Mouse (Mus musculus) erythroblast, embryonic 14.5 days (primary cell): ENCODE results near the gene Iltifb. TPM values are rescaled to one million over a fixed set of nuclear protein-coding genes. Genes with fewer than 3 reads are reported as not detected.
"Not testable (repeated sequence)": the region's sequence is repeated elsewhere in the genome, so short reads cannot be mapped to it uniquely, and the experiment has no call there.

Experiments
- H3K27me3 ChIP-seq: 2 replicates; pipeline ENCODE4 v1.6.1; 2012; ENCODE audit warnings: inconsistent platforms; ENCODE audit not compliant: control insufficient read depth
- H3K36me3 ChIP-seq: 2 replicates; pipeline ENCODE4 v1.6.1; 2012; ENCODE audit warnings: mild to moderate bottlenecking, inconsistent platforms; ENCODE audit not compliant: control insufficient read depth
- H3K4me1 ChIP-seq: 2 replicates; pipeline ENCODE4 v1.6.1; 2012; ENCODE audit warnings: inconsistent platforms; ENCODE audit not compliant: control insufficient read depth
- H3K4me3 ChIP-seq: replicated peaks from 2 replicates; pipeline ENCODE3; 2012; ENCODE audit warnings: moderate library complexity, mild to moderate bottlenecking, inconsistent platforms
- H3K9me3 ChIP-seq: 2 replicates; pipeline ENCODE4 v1.6.1; 2012; ENCODE audit warnings: low read length, inconsistent platforms, mixed read lengths; ENCODE audit not compliant: control insufficient read depth
- GATA1 ChIP-seq: IDR thresholded peaks from 2 replicates; pipeline ENCODE4 v1.6.1; 2012; ENCODE audit warnings: low read length, inconsistent platforms, mixed read lengths
- TAL1 ChIP-seq: IDR thresholded peaks from 3 replicates; pipeline ENCODE4 v1.6.1; 2012; ENCODE audit warnings: low read length, inconsistent platforms, mixed read lengths
- polyA plus RNA-seq: library from polyadenylated mRNA; stranded (reverse); fragments of >175 nt; gene quantifications from 2 replicates; pipeline ENCODE4 v1.2.3, GENCODE M21; 2012

Iltifb gene
- polyA plus RNA-seq = not detected in 2 replicates

DNA sequence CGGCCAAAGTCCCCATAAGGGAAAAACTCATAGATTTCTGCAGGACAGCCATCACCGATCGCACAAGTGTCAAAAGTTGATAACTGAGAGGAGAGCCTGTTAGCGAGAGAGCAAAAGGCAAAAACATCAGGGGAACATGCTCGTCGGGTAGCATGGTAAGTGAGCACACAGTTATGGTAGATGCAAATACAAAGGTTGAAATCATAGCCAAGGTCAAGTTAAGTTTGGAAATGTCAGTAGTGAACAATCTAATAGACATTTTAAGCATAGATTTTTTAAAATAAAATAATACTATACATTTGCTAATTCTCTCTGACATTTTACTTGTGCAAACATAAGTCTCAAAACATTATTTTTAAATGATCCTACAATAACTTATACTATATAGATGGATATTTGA is at the start of gene Iltifb:
Gene Iltifb (minus strand): TSS at position 101 of the 400 bp plus-strand sequence.
- Histone ChIP-seq H3K27me3 (no peaks in the 10 kb centered on the region), H3K36me3 (no peaks in the 10 kb centered on the region), H3K4me3 (no peak within 1 kb of the TSS), H3K4me1 (no peaks in the 10 kb centered on the region), H3K9me3 (no peaks in the 10 kb centered on the region)
- TF ChIP-seq GATA1 = no peak
- no peak for TF ChIP-seq TAL1

DNA sequence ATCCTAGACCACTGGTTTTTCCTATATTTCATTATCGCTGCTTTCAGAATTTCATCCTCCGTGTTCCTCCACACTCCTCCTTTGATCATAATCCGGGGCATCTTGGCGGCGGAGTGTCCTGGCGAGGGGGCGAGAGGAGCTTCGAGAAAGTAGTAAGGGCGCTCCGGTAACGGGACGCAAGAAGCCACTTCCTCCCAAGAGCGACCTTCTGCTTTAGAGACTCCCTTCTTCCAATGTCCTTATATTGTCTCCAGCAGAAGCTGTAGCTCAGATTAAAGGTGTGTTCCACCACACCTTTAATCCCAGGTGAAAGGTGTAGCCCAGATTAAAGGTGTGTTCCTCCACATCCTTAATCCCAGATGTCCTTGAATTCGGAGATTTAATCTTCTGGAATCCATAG is 48.3 kb upstream of the Iltifb start, which contains the start of gene Gm9046:
Gene Gm9046 (minus strand): TSS at position 101 of the 400 bp plus-strand sequence.
- H3K36me3 ChIP-seq, H3K4me3 ChIP-seq, H3K9me3 ChIP-seq, H3K27me3 ChIP-seq, H3K4me1 ChIP-seq: not testable (repeated sequence)

- H3K4me3 ChIP-seq, H3K4me1 ChIP-seq, H3K36me3 ChIP-seq, H3K27me3 ChIP-seq, H3K9me3 ChIP-seq: not testable (repeated sequence)
Measured at GRCm38 (mm10) chr10:118337731-118338130, 42.9 kb upstream of the Iltifb start, which contains the start of gene Gm9045. Gene Gm9045, minus strand, starts transcription at chr10:118337831.

DNA sequence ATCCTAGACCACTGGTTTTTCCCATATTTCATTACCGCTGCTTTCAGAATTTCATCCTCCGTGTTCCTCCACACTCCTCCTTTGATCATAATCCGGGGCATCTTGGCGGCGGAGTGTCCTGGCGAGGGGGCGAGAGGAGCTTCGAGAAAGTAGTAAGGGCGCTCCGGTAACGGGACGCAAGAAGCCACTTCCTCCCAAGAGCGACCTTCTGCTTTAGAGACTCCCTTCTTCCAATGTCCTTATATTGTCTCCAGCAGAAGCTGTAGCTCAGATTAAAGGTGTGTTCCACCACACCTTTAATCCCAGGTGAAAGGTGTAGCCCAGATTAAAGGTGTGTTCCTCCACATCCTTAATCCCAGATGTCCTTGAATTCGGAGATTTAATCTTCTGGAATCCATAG is 37.5 kb upstream of the Iltifb start, which contains the start of gene Gm9044:
Gene Gm9044 (minus strand): TSS at position 101 of the 400 bp plus-strand sequence.
- H3K27me3 ChIP-seq, H3K4me1 ChIP-seq, H3K36me3 ChIP-seq, H3K9me3 ChIP-seq, H3K4me3 ChIP-seq: not testable (repeated sequence)

- H3K4me1 ChIP-seq, H3K4me3 ChIP-seq, H3K36me3 ChIP-seq, H3K9me3 ChIP-seq, H3K27me3 ChIP-seq: not testable (repeated sequence)
Measured at GRCm38 (mm10) chr10:118326869-118327268, 32.0 kb upstream of the Iltifb start, which contains the start of gene Gm9040. Gene Gm9040, minus strand, starts transcription at chr10:118326969.

GRCm38 (mm10) chr10:118319024-118319423 is 24.2 kb upstream of the Iltifb start:
- H3K9me3 ChIP-seq = no peaks in the 10 kb centered on the region; the same call in 1 of the 2 replicates
- H3K4me3 ChIP-seq = no peak overlapping the region
- no peaks in the 10 kb centered on the region for H3K4me1 ChIP-seq
- H3K36me3 ChIP-seq = no peaks in the 10 kb centered on the region
- H3K27me3 ChIP-seq = no peaks in the 10 kb centered on the region
- no peak for TF ChIP-seq GATA1
- TF ChIP-seq TAL1 = no peak

GRCm38 (mm10) chr10:118302133-118302532 is 7.3 kb upstream of the Iltifb start:
- H3K4me1 ChIP-seq, H3K27me3 ChIP-seq, H3K4me3 ChIP-seq, H3K9me3 ChIP-seq, H3K36me3 ChIP-seq: not testable (repeated sequence)

- H3K9me3 ChIP-seq, H3K27me3 ChIP-seq, H3K36me3 ChIP-seq, H3K4me3 ChIP-seq, H3K4me1 ChIP-seq: not testable (repeated sequence)
Measured at GRCm38 (mm10) chr10:118283016-118283415, 11.8 kb downstream of the Iltifb start.

DNA sequence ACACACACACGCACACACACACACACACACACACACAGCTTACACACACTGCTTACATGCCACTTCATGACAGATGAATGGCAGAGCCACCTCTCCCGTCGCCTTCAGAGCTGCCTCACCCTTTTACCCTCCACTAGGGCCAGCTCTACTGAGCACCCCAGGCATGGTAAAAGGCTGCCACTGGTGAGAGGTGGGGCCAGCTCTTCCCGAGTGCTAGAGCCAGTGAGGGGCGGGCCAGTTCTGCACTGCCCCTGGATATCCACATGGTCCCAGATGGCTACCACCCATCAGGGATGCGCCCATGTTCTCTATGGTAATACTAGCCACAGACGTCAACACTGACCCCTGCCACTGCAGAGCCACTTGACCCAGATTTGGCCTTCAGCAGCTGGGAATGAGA is 12.3 kb downstream of the Iltifb start:
- H3K9me3 ChIP-seq, H3K27me3 ChIP-seq, H3K4me1 ChIP-seq, H3K4me3 ChIP-seq, H3K36me3 ChIP-seq: not testable (repeated sequence)

GRCm38 (mm10) chr10:118278069-118278468 is 16.8 kb downstream of the Iltifb start:
- not testable (repeated sequence) for H3K27me3 ChIP-seq, H3K36me3 ChIP-seq, H3K9me3 ChIP-seq, H3K4me3 ChIP-seq, H3K4me1 ChIP-seq

- not testable (repeated sequence) for H3K4me3 ChIP-seq, H3K4me1 ChIP-seq
Measured at GRCm38 (mm10) chr10:118271416-118271815, 23.4 kb downstream of the Iltifb start.

DNA sequence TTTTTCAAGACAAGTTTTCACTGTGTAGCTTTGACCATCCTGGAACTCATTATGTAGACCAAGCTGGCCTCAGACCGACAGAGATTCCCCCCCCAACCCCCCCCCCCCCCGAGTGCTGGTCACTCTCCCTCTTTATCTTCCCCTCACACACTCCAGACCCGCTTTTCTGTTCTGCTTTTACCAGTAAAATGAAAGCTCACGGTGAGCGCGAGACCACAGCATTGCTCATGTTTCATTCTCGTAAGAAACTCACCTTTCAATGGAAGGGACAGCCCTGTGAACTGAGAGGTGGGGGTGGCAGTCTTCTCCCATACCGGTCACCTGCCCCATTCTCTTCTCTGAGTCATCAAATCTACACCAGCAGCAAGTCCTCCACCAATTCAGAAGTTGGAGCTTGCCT is 26.0 kb downstream of the Iltifb start:
- H3K36me3 ChIP-seq, H3K4me1 ChIP-seq, H3K9me3 ChIP-seq: not testable (repeated sequence)

More at GRCm38 (mm10) chr10:118271416-118271815, 23.4 kb downstream of the Iltifb start:
- not testable (repeated sequence) for H3K27me3 ChIP-seq, H3K9me3 ChIP-seq, H3K36me3 ChIP-seq

GRCm38 (mm10) chr10:118258388-118258787 is 36.5 kb downstream of the Iltifb start, which contains the start of gene Gm32802:
Gene Gm32802, plus strand, starts transcription at chr10:118258688.
- not testable (repeated sequence) for H3K4me3 ChIP-seq, H3K27me3 ChIP-seq, H3K4me1 ChIP-seq, H3K36me3 ChIP-seq, H3K9me3 ChIP-seq

More for the DNA sequence above, 26.0 kb downstream of the Iltifb start:
- H3K4me3 ChIP-seq, H3K27me3 ChIP-seq: not testable (repeated sequence)
